Mouse (Mus musculus) hindbrain, embryonic 16.5 days (tissue): ENCODE results near the gene Duxbl1. TPM values are rescaled to one million over a fixed set of nuclear protein-coding genes. Genes with fewer than 3 reads are reported as not detected.
"Not testable (repeated sequence)": the region's sequence is repeated elsewhere in the genome, so short reads cannot be mapped to it uniquely, and the experiment has no call there.

ENCODE experiments used
- ATAC-seq: fragments of 200-750 bp; cut with Nextera tagmentation; 2 replicates; pipeline ENCODE4 v1.8.0; 2017; ENCODE audit warnings: moderate TSS enrichment, moderate library complexity
- H3K27ac ChIP-seq: fragments of 300-500 bp; sonication (generic); 2 replicates; pipeline ENCODE4 v1.5.1; 2014; ENCODE audit warnings: low read depth, mild to moderate bottlenecking, control low read depth, low read length, moderate library complexity
- H3K27me3 ChIP-seq: fragments of 300-500 bp; sonication (generic); replicated peaks from 2 replicates; pipeline ENCODE4 v1.6.1; 2014; ENCODE audit warnings: low read length; ENCODE audit not compliant: control insufficient read depth, insufficient read depth
- H3K36me3 ChIP-seq: fragments of 300-500 bp; sonication (generic); 2 replicates; pipeline ENCODE4 v1.6.1; 2014; ENCODE audit warnings: mild to moderate bottlenecking, low read length, moderate library complexity, mixed read lengths; ENCODE audit not compliant: control insufficient read depth, insufficient read depth
- H3K4me1 ChIP-seq: fragments of 300-500 bp; sonication (generic); 2 replicates; pipeline ENCODE4 v1.6.1; 2014; ENCODE audit warnings: low read depth, low read length; ENCODE audit not compliant: control insufficient read depth, insufficient read depth
- H3K4me2 ChIP-seq: fragments of 300-500 bp; sonication (generic); 2 replicates; pipeline ENCODE4 v1.6.1; 2014; ENCODE audit warnings: mild to moderate bottlenecking, low read length, control low read depth, moderate library complexity
- H3K4me3 ChIP-seq: fragments of 300-500 bp; sonication (generic); 2 replicates; pipeline ENCODE4 v1.5.1; 2014; ENCODE audit warnings: mild to moderate bottlenecking, low read length, control low read depth, moderate library complexity
- H3K9ac ChIP-seq: fragments of 300-500 bp; sonication (generic); 2 replicates; pipeline ENCODE4 v1.6.1; 2014; ENCODE audit warnings: low read depth, mild to moderate bottlenecking, control low read depth, low read length, moderate library complexity
- H3K9me3 ChIP-seq: fragments of 300-500 bp; sonication (generic); 2 replicates; pipeline ENCODE4 v1.6.1; 2014; ENCODE audit warnings: mild to moderate bottlenecking, low read length, moderate library complexity; ENCODE audit not compliant: control insufficient read depth
- WGBS: fragments of 180-500 bp; shearing (Covaris S2); extraction: QIAGEN DNeasy Blood & Tissue Kit; methylation state at CpG from one replicate; pipeline ENCODE4 v1.1.7; 2014; 5-methylcytosine and 5-hydroxymethylcytosine counted together
- polyA plus RNA-seq: library from polyadenylated mRNA; unstranded; fragments of >200 nt; fragmentation: Nextera tagmentation; extraction: Ambion mirVana; gene quantifications from 2 replicates; pipeline ENCODE4 v1.2.1, GENCODE M21; 2015

The Duxbl1 gene
- 1.3 and 1.7 TPM in 2 replicates for polyA plus RNA-seq

- Histone ChIP-seq H3K27ac (peak within 1 kb of the TSS; percentile 70), H3K4me3 (peak within 1 kb of the TSS; percentile 26; the same call in 1 of the 2 replicates), H3K4me2 (peak within 1 kb of the TSS; percentile 44)
- no CpG with 5 or more reads among the region's 25 CpGs for WGBS
- not testable (repeated sequence) for H3K9ac ChIP-seq, H3K4me1 ChIP-seq, H3K36me3 ChIP-seq, H3K9me3 ChIP-seq, H3K27me3 ChIP-seq
- ATAC-seq, result peak; percentile 94
These were observed at the start of gene Duxbl1 for GRCm38 (mm10) chr14:25978371-25979241. Duxbl1 (plus strand) TSS chr14:25978577.

GRCm38 (mm10) chr14:25936867-25937630, 41.3 kb upstream of the Duxbl1 start:
- no CpG with 5 or more reads among the region's 5 CpGs for WGBS
- H3K9me3 ChIP-seq, H3K27ac ChIP-seq, H3K4me1 ChIP-seq, H3K4me2 ChIP-seq, H3K9ac ChIP-seq, ATAC-seq, H3K27me3 ChIP-seq, H3K36me3 ChIP-seq, H3K4me3 ChIP-seq: not testable (repeated sequence)

- H3K9me3 ChIP-seq, H3K36me3 ChIP-seq, H3K4me1 ChIP-seq, H3K4me3 ChIP-seq, H3K27me3 ChIP-seq, H3K9ac ChIP-seq, ATAC-seq, H3K27ac ChIP-seq, H3K4me2 ChIP-seq: not testable (repeated sequence)
- no CpG with 5 or more reads among the region's 8 CpGs for WGBS
These were observed 40.4 kb upstream of the Duxbl1 start, which contains the start of gene Cphx1 for GRCm38 (mm10) chr14:25938004-25938403. Cphx1 (plus strand) TSS chr14:25938304.

- H3K36me3 ChIP-seq, H3K4me2 ChIP-seq, H3K4me3 ChIP-seq, H3K9ac ChIP-seq, H3K4me1 ChIP-seq, H3K9me3 ChIP-seq, H3K27ac ChIP-seq, H3K27me3 ChIP-seq, ATAC-seq: not testable (repeated sequence)
- WGBS, result no CpG with 5 or more reads among the region's 3 CpGs
These were observed 20.5 kb upstream of the Duxbl1 start for GRCm38 (mm10) chr14:25957861-25958260.

GRCm38 (mm10) chr14:25979242-25979941, 1.0 kb downstream of the Duxbl1 start:
- H3K4me1 ChIP-seq, H3K9ac ChIP-seq, H3K36me3 ChIP-seq, H3K9me3 ChIP-seq, H3K27me3 ChIP-seq: not testable (repeated sequence)
- H3K27ac ChIP-seq, result peak overlapping the region; percentile 70
- ATAC-seq, result peak; percentile 66
- H3K4me3 ChIP-seq, result peak overlapping the region; percentile 26; the same call in 1 of the 2 replicates
- peak overlapping the region; percentile 44 for H3K4me2 ChIP-seq
- WGBS, result 0% methylated on average over 6 of the region's 13 CpGs

- H3K27me3 ChIP-seq, H3K9ac ChIP-seq, H3K27ac ChIP-seq, H3K4me2 ChIP-seq, ATAC-seq, H3K36me3 ChIP-seq, H3K4me3 ChIP-seq, H3K4me1 ChIP-seq, H3K9me3 ChIP-seq: not testable (repeated sequence)
- WGBS, result 52% methylated on average over 5 of the region's 9 CpGs
These were observed 3.5 kb downstream of the Duxbl1 start for GRCm38 (mm10) chr14:25981880-25982279.

- not testable (repeated sequence) for H3K9me3 ChIP-seq, ATAC-seq, H3K4me3 ChIP-seq, H3K4me1 ChIP-seq, H3K27me3 ChIP-seq, H3K9ac ChIP-seq, H3K4me2 ChIP-seq, H3K27ac ChIP-seq, H3K36me3 ChIP-seq
- WGBS, result no CpG with 5 or more reads among the region's 2 CpGs
These were observed 29.1 kb downstream of the Duxbl1 start for GRCm38 (mm10) chr14:26007462-26007861.

- H3K4me1 ChIP-seq, H3K4me3 ChIP-seq, H3K9ac ChIP-seq, H3K27ac ChIP-seq, ATAC-seq, H3K27me3 ChIP-seq, H3K4me2 ChIP-seq, H3K9me3 ChIP-seq, H3K36me3 ChIP-seq: not testable (repeated sequence)
- WGBS, result no CpG with 5 or more reads among the region's 7 CpGs
These were observed 38.0 kb downstream of the Duxbl1 start for GRCm38 (mm10) chr14:26016414-26016813.

- not testable (repeated sequence) for H3K4me1 ChIP-seq, H3K27ac ChIP-seq, H3K9ac ChIP-seq, H3K9me3 ChIP-seq, H3K27me3 ChIP-seq, ATAC-seq, H3K4me2 ChIP-seq, H3K4me3 ChIP-seq, H3K36me3 ChIP-seq
- WGBS, result no CpG with 5 or more reads among the region's 9 CpGs
These were observed 43.2 kb downstream of the Duxbl1 start for GRCm38 (mm10) chr14:26021555-26021954.
